Mouse (Mus musculus) midbrain, embryonic 14.5 days (tissue): ENCODE results near the gene Slc29a3. TPM values are rescaled to one million over a fixed set of nuclear protein-coding genes. Genes with fewer than 3 reads are reported as not detected.

Experiments used
- ATAC-seq: fragments of 200-750 bp; cut with Nextera tagmentation; 2 replicates; pipeline ENCODE4 v1.8.0; 2017; ENCODE audit warnings: moderate number of reproducible peaks, moderate library complexity; ENCODE audit not compliant: low FRiP score, low TSS enrichment
- DNase-seq: peaks from one replicate; pipeline ENCODE4 v3.0.0-alpha.2; 2015
- H3K27ac ChIP-seq: fragments of 300-500 bp; sonication (generic); replicated peaks from 2 replicates; pipeline ENCODE4 v1.5.1; 2014; ENCODE audit warnings: mild to moderate bottlenecking, low read depth, low read length, moderate library complexity
- H3K27me3 ChIP-seq: fragments of 300-500 bp; sonication (generic); 2 replicates; pipeline ENCODE4 v1.6.1; 2014; ENCODE audit warnings: low read length, control low read depth, mixed read lengths; ENCODE audit not compliant: control insufficient read depth, insufficient read depth
- H3K36me3 ChIP-seq: fragments of 300-500 bp; sonication (generic); 2 replicates; pipeline ENCODE4 v1.6.1; 2014; ENCODE audit warnings: low read length, control low read depth; ENCODE audit not compliant: control insufficient read depth, insufficient read depth
- H3K4me1 ChIP-seq: fragments of 300-500 bp; sonication (generic); 2 replicates; pipeline ENCODE4 v1.6.1; 2014; ENCODE audit warnings: mild to moderate bottlenecking, antibody characterized with exemption, low read length, control low read depth; ENCODE audit not compliant: control insufficient read depth, insufficient read depth
- H3K4me2 ChIP-seq: fragments of 300-500 bp; sonication (generic); 2 replicates; pipeline ENCODE4 v1.6.1; 2014; ENCODE audit warnings: mild to moderate bottlenecking, low read length, moderate library complexity
- H3K4me3 ChIP-seq: fragments of 300-500 bp; sonication (generic); replicated peaks from 2 replicates; pipeline ENCODE4 v1.5.1; 2014; ENCODE audit warnings: low read depth, low read length
- H3K9ac ChIP-seq: fragments of 300-500 bp; sonication (generic); replicated peaks from 2 replicates; pipeline ENCODE4 v1.6.1; 2014; ENCODE audit warnings: mild to moderate bottlenecking, low read length, moderate library complexity
- H3K9me3 ChIP-seq: fragments of 300-500 bp; sonication (generic); 2 replicates; pipeline ENCODE4 v1.6.1; 2016; ENCODE audit warnings: low read length, control low read depth, mixed read lengths; ENCODE audit not compliant: control insufficient read depth
- WGBS: fragments of 180-500 bp; shearing (Covaris S2); extraction: QIAGEN DNeasy Blood & Tissue Kit; methylation state at CpG from one replicate; pipeline ENCODE4 v1.1.7; 2014; 5-methylcytosine and 5-hydroxymethylcytosine counted together
- polyA plus RNA-seq: library from polyadenylated mRNA; unstranded; fragments of >200 nt; fragmentation: Nextera tagmentation; extraction: Ambion mirVana; gene quantifications from 2 replicates; pipeline ENCODE4 v1.2.1, GENCODE M21; 2014

The Slc29a3 gene
- polyA plus RNA-seq, 1 experiment from 2014 or later = 8.5 TPM

- DNase-seq (peak; percentile 88), ATAC-seq (peak; percentile 55; the same call in 1 of the 2 replicates)
- Histone ChIP-seq H3K27me3 (peaks cover 48% of the 10 kb centered on the region), H3K27ac (no peak overlapping the region), H3K9me3 (no peaks in the 10 kb centered on the region), H3K4me1 (peaks cover 9% of the 10 kb centered on the region; the same call in 1 of the 2 replicates), H3K36me3 (no peaks in the 10 kb centered on the region), H3K9ac (peak overlapping the region; percentile 61), H3K4me2 (peak overlapping the region; percentile 99), H3K4me3 (peak overlapping the region; percentile 56)
- WGBS = under 1% methylated on average over 76 of the region's 76 CpGs
Observed at GRCm38 (mm10) chr10:60687011-60687776, 65.4 kb downstream of the Slc29a3 start.

- H3K9ac ChIP-seq = peak overlapping the region; percentile 61; the same call in 1 of the 2 replicates
- peak overlapping the region; percentile 56 for H3K4me3 ChIP-seq
- peaks cover 9% of the 10 kb centered on the region; the same call in 1 of the 2 replicates for H3K4me1 ChIP-seq
- no peaks in the 10 kb centered on the region for H3K36me3 ChIP-seq
- ATAC-seq (no peak), DNase-seq (peak; percentile 42)
- no peaks in the 10 kb centered on the region for H3K9me3 ChIP-seq
- H3K4me2 ChIP-seq = peak overlapping the region; percentile 99
- H3K27me3 ChIP-seq = peaks cover 48% of the 10 kb centered on the region
- H3K27ac ChIP-seq = no peak overlapping the region
- WGBS = under 1% methylated on average over 37 of the region's 37 CpGs
Observed at GRCm38 (mm10) chr10:60686641-60686975, 66.0 kb downstream of the Slc29a3 start.

GRCm38 (mm10) chr10:60685764-60686640 is 66.6 kb downstream of the Slc29a3 start:
- peak overlapping the region; percentile 99 for H3K4me2 ChIP-seq
- 5% methylated on average over 50 of the region's 50 CpGs for WGBS
- H3K27ac ChIP-seq = no peak overlapping the region
- ATAC-seq (no peak), DNase-seq (peak; percentile 23)
- peak overlapping the region; percentile 56 for H3K4me3 ChIP-seq
- H3K36me3 ChIP-seq = no peaks in the 10 kb centered on the region
- peaks cover 48% of the 10 kb centered on the region for H3K27me3 ChIP-seq
- no peaks in the 10 kb centered on the region for H3K9me3 ChIP-seq
- peaks cover 9% of the 10 kb centered on the region; the same call in 1 of the 2 replicates for H3K4me1 ChIP-seq
- peak overlapping the region; percentile 61; the same call in 1 of the 2 replicates for H3K9ac ChIP-seq

GRCm38 (mm10) chr10:60678926-60679325 is 73.7 kb downstream of the Slc29a3 start:
- no peak overlapping the region for H3K4me2 ChIP-seq
- DNase-seq (no peak), ATAC-seq (no peak)
- 78% methylated on average over 3 of the region's 3 CpGs for WGBS
- H3K9me3 ChIP-seq = no peaks in the 10 kb centered on the region
- H3K27ac ChIP-seq = no peak overlapping the region
- H3K4me1 ChIP-seq = no peaks in the 10 kb centered on the region
- no peaks in the 10 kb centered on the region for H3K36me3 ChIP-seq
- H3K4me3 ChIP-seq = no peak overlapping the region
- peaks cover 2% of the 10 kb centered on the region; the same call in 1 of the 2 replicates for H3K27me3 ChIP-seq
- no peak overlapping the region for H3K9ac ChIP-seq

GRCm38 (mm10) chr10:60677319-60677718 is 75.3 kb downstream of the Slc29a3 start:
- no peaks in the 10 kb centered on the region for H3K27me3 ChIP-seq
- no peaks in the 10 kb centered on the region for H3K36me3 ChIP-seq
- ATAC-seq (no peak), DNase-seq (no peak)
- no peak overlapping the region for H3K4me2 ChIP-seq
- H3K4me3 ChIP-seq = no peak overlapping the region
- no peak overlapping the region for H3K27ac ChIP-seq
- H3K9me3 ChIP-seq = no peaks in the 10 kb centered on the region
- WGBS = 82% methylated on average over 4 of the region's 4 CpGs
- no peaks in the 10 kb centered on the region for H3K4me1 ChIP-seq
- H3K9ac ChIP-seq = no peak overlapping the region

GRCm38 (mm10) chr10:60670166-60670565 is 82.4 kb downstream of the Slc29a3 start:
- Histone ChIP-seq H3K4me2 (no peak overlapping the region), H3K36me3 (no peaks in the 10 kb centered on the region), H3K27me3 (no peaks in the 10 kb centered on the region), H3K9me3 (no peaks in the 10 kb centered on the region), H3K4me3 (no peak overlapping the region), H3K4me1 (no peaks in the 10 kb centered on the region), H3K27ac (no peak overlapping the region), H3K9ac (no peak overlapping the region)
- ATAC-seq (no peak), DNase-seq (no peak)
- WGBS = 82% methylated on average over 8 of the region's 8 CpGs

- H3K9me3 ChIP-seq = no peaks in the 10 kb centered on the region
- WGBS = 90% methylated on average over 3 of the region's 3 CpGs
- no peak overlapping the region for H3K27ac ChIP-seq
- ATAC-seq = no peak
- no peak overlapping the region for H3K4me3 ChIP-seq
- H3K36me3 ChIP-seq = no peaks in the 10 kb centered on the region
- no peak overlapping the region for H3K4me2 ChIP-seq
- no peak for DNase-seq
- no peaks in the 10 kb centered on the region for H3K27me3 ChIP-seq
- no peaks in the 10 kb centered on the region for H3K4me1 ChIP-seq
- H3K9ac ChIP-seq = no peak overlapping the region
Observed at GRCm38 (mm10) chr10:60668591-60668990, 84.0 kb downstream of the Slc29a3 start.
